Mouse (Mus musculus) liver, embryonic 13.5 days (tissue): ENCODE data around the gene Ampd3. TPM values are rescaled to one million over a fixed set of nuclear protein-coding genes. Genes with fewer than 3 reads are reported as not detected.

Experiments
- ATAC-seq: fragments of 200-750 bp; cut with Nextera tagmentation; 2 replicates; pipeline ENCODE4 v1.8.0; 2017; ENCODE audit warnings: low read depth, mild to moderate bottlenecking, moderate number of reproducible peaks, moderate library complexity
- DNase-seq: peaks from one replicate; pipeline ENCODE4 v3.0.0; 2022
- H3K27ac ChIP-seq: fragments of 300-500 bp; sonication (generic); 2 replicates; pipeline ENCODE4 v1.5.1; 2015; ENCODE audit warnings: moderate library complexity, mild to moderate bottlenecking, inconsistent platforms
- H3K27me3 ChIP-seq: fragments of 300-500 bp; sonication (generic); 2 replicates; pipeline ENCODE4 v1.6.1; 2015; ENCODE audit warnings: mild to moderate bottlenecking, inconsistent platforms
- H3K36me3 ChIP-seq: fragments of 300-500 bp; sonication (generic); 2 replicates; pipeline ENCODE4 v1.6.1; 2015; ENCODE audit warnings: mild to moderate bottlenecking, inconsistent platforms
- H3K4me1 ChIP-seq: fragments of 300-500 bp; sonication (generic); replicated peaks from 2 replicates; pipeline ENCODE4 v1.6.1; 2015; ENCODE audit warnings: inconsistent platforms
- H3K4me2 ChIP-seq: fragments of 300-500 bp; sonication (generic); 2 replicates; pipeline ENCODE4 v1.6.1; 2015; ENCODE audit warnings: inconsistent platforms, mild to moderate bottlenecking, moderate library complexity
- H3K4me3 ChIP-seq: fragments of 300-500 bp; sonication (generic); replicated peaks from 2 replicates; pipeline ENCODE4 v1.5.1; 2015; ENCODE audit warnings: mild to moderate bottlenecking, inconsistent platforms
- H3K9ac ChIP-seq: fragments of 300-500 bp; sonication (generic); 2 replicates; pipeline ENCODE4 v1.6.1; 2015; ENCODE audit warnings: mild to moderate bottlenecking, inconsistent platforms
- H3K9me3 ChIP-seq: fragments of 300-500 bp; sonication (generic); replicated peaks from 2 replicates; pipeline ENCODE4 v1.6.1; 2016; ENCODE audit warnings: inconsistent platforms
- WGBS: fragments of 180-500 bp; shearing (Covaris S2); methylation state at CpG from one replicate; pipeline ENCODE4 v1.1.7; 2015; ENCODE audit not compliant: insufficient replicate concordance; 5-methylcytosine and 5-hydroxymethylcytosine counted together
- polyA plus RNA-seq: library from polyadenylated mRNA; unstranded; fragments of >200 nt; fragmentation: Nextera tagmentation; extraction: Ambion mirVana; gene quantifications from 2 replicates; pipeline ENCODE4 v1.2.1, GENCODE M21; 2015

The Ampd3 gene
- polyA plus RNA-seq, 1 experiment from 2014 or later, result 26.2 TPM

DNA sequence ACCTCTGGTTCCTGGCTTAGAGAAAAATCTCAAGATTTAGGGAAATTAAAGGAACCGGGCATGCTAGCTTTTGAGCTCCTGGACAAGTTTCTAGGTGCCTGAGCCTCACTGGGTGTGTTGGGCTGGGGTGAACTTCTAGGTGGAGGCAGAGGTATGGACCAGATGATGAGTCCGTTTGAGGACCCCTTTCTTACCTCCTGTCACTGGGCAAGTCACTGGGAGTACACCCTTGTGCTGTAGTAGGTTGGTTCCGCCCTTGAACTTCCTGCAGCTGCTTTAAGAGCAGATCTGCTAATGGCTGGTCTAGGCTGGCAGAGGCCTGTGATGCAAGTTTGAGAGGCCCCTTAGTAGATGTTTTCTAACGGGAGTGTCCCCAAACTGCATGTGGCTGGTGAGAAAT is 1.1 kb downstream of the Ampd3 start:
- Histone ChIP-seq H3K27me3 (peaks cover 26% of the 10 kb centered on the region), H3K9ac (peak overlapping the region; percentile 81), H3K36me3 (no peaks in the 10 kb centered on the region), H3K4me2 (peak overlapping the region; percentile 98), H3K4me3 (peak overlapping the region; percentile 72), H3K9me3 (no peaks in the 10 kb centered on the region), H3K4me1 (peaks cover 66% of the 10 kb centered on the region), H3K27ac (peak overlapping the region; percentile 98)
- DNase-seq (no peak), ATAC-seq (no peak)
- WGBS, result 16% methylated on average over 4 of the region's 4 CpGs

DNA sequence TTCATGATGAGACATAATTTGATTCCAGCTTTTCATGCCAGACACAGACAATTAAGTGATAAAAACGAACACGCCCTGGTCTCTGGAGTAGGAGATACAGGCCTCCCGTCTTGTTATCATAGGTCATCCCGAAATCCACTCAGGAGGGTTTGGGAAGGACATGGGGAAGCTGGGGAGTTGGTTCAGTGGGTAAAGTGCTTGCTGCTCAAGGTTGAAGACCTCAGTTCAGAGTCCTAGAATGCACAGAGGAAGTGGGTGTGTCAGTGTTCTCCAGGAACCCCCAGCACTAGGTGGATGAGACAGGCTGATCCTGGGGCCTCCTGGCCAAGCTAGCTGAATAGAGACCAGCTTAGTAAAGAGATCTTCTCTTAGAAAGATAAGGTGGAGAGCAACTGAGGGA is 2.9 kb downstream of the Ampd3 start:
- Histone ChIP-seq H3K9ac (peak overlapping the region; percentile 81), H3K4me3 (no peak overlapping the region), H3K36me3 (no peaks in the 10 kb centered on the region), H3K27ac (peak overlapping the region; percentile 98), H3K9me3 (no peaks in the 10 kb centered on the region), H3K4me2 (peak overlapping the region; percentile 29), H3K4me1 (peaks cover 80% of the 10 kb centered on the region), H3K27me3 (peaks cover 19% of the 10 kb centered on the region)
- 35% methylated on average over 4 of the region's 4 CpGs for WGBS
- DNase-seq, result peak; percentile 32
- ATAC-seq, result peak; percentile 11

DNA sequence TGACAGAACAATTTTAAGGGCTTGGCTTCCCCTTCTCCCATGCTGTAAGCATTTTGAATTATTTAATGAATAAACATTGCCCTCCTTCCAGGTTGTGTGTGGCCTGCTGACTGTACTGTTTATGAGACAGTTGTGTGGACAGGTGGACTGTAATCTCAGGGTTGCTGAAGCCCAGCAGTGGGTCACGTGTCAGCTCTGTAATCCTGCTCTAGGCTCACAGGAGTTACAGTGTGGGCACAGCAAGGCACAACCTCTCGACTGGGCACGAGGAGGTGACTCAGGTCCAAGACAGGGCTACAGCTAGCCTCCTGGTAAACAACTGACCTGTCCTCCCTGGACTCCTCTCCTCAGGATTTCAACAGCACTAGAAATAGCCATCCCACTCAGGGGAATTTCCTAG is 4.3 kb downstream of the Ampd3 start:
- WGBS, result 73% methylated on average over 3 of the region's 3 CpGs
- peak overlapping the region; percentile 98 for H3K27ac ChIP-seq

DNA sequence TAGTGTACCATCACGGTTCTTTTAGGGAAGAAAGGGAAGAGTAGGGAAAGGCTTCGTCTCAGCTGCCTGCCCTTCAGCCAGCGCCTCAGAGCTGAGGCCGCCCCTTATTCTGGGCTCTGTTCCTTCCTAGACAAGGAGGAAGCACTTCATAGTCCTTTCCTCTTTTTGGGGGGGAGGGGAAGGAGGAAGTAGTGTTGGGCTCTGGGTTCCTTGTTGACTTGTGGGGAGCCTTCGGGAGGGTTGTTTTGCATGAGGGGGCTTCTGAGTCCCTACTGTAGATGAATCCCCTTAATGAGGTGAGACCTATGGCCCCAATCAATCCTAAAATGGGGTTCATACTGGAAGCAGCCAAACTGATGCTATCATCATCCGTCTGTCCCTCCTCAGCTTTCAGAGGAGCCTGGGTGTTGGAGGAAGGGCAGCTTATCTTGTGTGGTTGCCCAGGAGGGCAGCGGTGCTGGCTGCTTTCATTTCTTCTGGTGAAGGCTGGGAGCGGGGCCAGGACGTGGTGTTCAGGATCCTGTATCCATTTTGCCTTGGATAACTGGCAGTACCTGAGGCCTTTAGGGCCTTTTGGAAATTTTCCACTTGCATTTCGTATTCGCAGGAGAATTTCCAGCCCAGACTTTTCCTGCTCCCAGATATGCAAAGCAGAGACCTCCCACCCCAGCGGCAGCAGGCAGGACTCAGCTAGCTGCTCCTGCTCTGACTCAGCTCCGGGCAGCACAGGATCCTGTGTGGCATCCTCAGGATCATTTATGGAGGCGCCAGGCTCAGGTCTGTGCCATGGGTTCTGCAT is 5.4 kb downstream of the Ampd3 start:
- DNase-seq (peak; percentile 62), ATAC-seq (peak; percentile 66)
- H3K9ac ChIP-seq, result peak overlapping the region; percentile 89
- H3K9me3 ChIP-seq, result no peaks in the 10 kb centered on the region
- H3K4me3 ChIP-seq, result peak overlapping the region; percentile 73
- WGBS, result 5% methylated on average over 14 of the region's 14 CpGs
- peaks cover 11% of the 10 kb centered on the region for H3K27me3 ChIP-seq
- H3K27ac ChIP-seq, result peak overlapping the region; percentile 98
- peaks cover 11% of the 10 kb centered on the region for H3K36me3 ChIP-seq
- peaks cover 96% of the 10 kb centered on the region for H3K4me1 ChIP-seq
- H3K4me2 ChIP-seq, result peak overlapping the region; percentile 75

More for the DNA sequence above, 4.3 kb downstream of the Ampd3 start:
- ATAC-seq (no peak), DNase-seq (no peak)
- Histone ChIP-seq H3K9me3 (no peaks in the 10 kb centered on the region), H3K4me2 (no peak overlapping the region), H3K36me3 (peaks cover under 1% of the 10 kb centered on the region; the same call in 1 of the 2 replicates), H3K27me3 (peaks cover 19% of the 10 kb centered on the region), H3K4me3 (no peak overlapping the region), H3K4me1 (peaks cover 94% of the 10 kb centered on the region), H3K9ac (peak overlapping the region; percentile 89)

DNA sequence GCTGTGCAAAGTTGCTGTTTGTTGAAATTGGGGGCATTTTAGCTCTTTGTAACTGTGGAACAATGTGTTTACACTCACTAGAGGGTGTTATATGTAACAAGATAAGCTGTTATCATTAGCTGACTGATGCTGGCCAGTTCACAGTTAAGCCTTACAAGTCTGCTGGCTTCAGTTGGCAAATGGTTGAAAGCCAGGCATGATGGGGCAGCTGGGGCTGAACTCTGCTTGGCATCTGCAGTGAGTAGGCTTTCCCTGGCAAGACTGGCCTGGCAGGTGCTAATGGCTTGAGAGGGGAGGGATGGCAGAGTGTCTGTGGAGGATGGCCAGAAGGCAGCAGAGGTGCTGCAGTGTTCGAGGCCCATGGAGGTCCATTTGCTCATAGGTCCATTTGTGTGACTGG is 6.1 kb downstream of the Ampd3 start:
- Histone ChIP-seq H3K9me3 (no peaks in the 10 kb centered on the region), H3K4me2 (peak overlapping the region; percentile 75), H3K27ac (peak overlapping the region; percentile 98), H3K4me1 (peaks cover 96% of the 10 kb centered on the region), H3K36me3 (peaks cover 15% of the 10 kb centered on the region), H3K27me3 (peaks cover 4% of the 10 kb centered on the region), H3K4me3 (peak overlapping the region; percentile 73), H3K9ac (peak overlapping the region; percentile 89)
- peak; percentile 47 for DNase-seq
- ATAC-seq, result peak; percentile 22
- 35% methylated on average over 1 of the region's 1 CpGs for WGBS

DNA sequence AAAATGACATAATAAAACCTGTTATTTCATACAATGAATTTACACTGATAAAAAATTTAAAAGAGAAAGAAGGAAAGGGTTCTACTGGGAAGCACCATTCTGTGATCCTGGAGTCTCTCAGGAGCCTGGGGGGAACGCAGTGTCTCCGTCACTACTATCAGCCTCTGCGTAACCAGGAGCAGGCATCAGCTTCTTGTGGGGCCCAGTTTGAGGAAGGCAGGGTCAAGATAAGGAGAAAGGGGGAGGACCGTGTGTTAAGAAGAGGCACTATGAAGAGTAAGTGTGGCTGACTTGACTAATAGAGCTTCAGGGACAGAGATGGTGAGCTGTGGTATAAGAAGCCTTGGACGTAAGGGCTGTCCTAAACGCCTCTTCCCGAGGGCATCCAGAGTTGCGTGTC is 6.7 kb downstream of the Ampd3 start:
- WGBS, result 16% methylated on average over 8 of the region's 8 CpGs
- no peaks in the 10 kb centered on the region for H3K9me3 ChIP-seq
- H3K9ac ChIP-seq, result peak overlapping the region; percentile 89
- ATAC-seq (peak; percentile 86), DNase-seq (peak; percentile 81)
- H3K36me3 ChIP-seq, result peaks cover 21% of the 10 kb centered on the region
- H3K27me3 ChIP-seq, result no peaks in the 10 kb centered on the region
- H3K4me2 ChIP-seq, result peak overlapping the region; percentile 75
- peak overlapping the region; percentile 73 for H3K4me3 ChIP-seq
- peak overlapping the region; percentile 98 for H3K27ac ChIP-seq
- H3K4me1 ChIP-seq, result peaks cover 96% of the 10 kb centered on the region

DNA sequence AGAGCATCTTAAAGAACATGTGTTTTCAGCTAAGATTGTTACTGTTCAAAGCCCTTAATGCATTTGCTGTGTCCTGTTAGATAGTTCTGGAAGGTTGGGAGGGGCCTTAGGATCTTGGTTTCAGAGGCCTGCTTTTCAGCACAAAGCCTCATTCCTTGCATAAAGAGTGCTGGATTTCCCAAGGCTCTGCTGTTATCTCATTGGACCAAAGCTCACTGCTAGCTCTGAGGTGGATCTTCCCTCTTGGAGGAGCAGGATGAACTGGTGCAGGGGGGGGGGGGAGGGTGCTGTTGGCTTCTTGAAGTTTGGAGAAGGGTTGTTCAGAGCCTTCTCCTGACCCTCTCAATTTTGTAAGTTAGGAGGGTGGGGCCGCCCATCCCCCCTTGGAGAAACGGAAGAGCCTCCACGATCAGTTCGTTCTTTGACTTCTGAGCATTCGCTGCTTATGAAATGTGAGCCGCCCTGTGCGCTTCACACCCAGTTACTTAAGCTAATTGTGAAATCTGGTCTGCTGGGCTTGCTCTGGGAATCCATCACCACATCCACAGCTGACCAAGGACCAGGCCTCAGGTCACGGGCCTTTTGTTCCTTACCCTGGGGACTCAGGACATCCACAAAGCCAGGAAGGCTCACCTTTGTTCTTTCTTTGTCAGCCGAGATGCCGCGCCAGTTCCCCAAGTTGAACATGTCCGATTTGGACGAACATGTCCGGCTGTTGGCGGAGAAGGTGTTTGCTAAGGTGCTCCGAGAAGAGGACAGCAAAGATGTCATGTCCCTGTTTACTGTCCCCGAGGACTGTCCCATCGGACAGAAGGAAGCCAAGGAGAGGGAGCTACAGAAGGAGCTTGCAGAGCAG is 9.4 kb downstream of the Ampd3 start:
- ATAC-seq (no peak), DNase-seq (no peak)
- H3K4me3 ChIP-seq, result peak overlapping the region; percentile 25; the same call in 1 of the 2 replicates
- peaks cover 37% of the 10 kb centered on the region for H3K36me3 ChIP-seq
- peaks cover 96% of the 10 kb centered on the region for H3K4me1 ChIP-seq
- H3K9me3 ChIP-seq, result no peaks in the 10 kb centered on the region
- H3K27me3 ChIP-seq, result no peaks in the 10 kb centered on the region
- H3K27ac ChIP-seq, result peak overlapping the region; percentile 98
- peak overlapping the region; percentile 75 for H3K4me2 ChIP-seq
- H3K9ac ChIP-seq, result peak overlapping the region; percentile 89
- 83% methylated on average over 18 of the region's 18 CpGs for WGBS

DNA sequence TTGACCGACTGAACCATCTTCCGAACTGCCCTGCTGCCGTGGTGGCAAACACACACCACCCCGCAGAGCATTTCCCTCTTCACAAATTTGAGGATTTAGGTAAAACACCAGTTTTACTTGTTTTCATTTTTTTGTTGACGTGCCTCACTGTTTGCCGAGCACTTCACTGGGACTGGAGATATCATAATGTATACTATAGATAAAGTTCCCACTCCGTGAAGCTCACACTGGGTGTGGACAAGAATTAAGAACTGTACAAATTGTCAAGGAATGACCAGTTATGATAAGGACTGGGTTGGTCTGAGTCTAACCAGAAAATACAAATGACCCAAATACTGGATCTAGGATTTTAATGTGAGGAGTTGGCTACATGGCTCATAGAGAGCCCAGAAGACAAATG is 10.9 kb downstream of the Ampd3 start:
- peak overlapping the region; percentile 98 for H3K27ac ChIP-seq
- H3K4me3 ChIP-seq, result peak overlapping the region; percentile 25
- peak; percentile 63 for ATAC-seq

DNA sequence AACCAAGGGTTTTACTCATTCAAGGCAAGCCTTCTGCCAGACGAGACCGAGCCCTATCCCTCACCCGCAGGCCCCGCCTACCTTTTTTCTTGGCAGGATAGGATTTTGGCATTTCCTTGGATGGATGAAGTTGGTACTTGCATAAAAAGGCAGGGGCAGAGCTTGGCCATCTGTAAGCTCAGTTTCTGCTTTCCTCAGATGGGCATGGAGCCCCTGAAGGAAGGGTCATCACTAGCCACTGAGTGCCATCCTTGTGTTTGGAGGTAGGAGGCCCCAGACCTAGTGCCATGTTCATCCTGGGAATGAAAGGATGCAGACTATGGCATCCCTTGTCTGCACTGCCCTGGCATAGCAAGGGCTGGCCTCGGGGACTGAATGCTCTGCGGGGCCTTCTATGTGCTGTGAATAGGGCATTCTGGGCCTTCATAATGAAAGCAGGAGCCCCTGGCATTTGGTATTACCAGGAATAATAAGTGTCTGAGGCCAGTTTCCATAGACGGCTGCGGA is 11.7 kb downstream of the Ampd3 start:
- Histone ChIP-seq H3K27me3 (no peaks in the 10 kb centered on the region), H3K4me1 (peaks cover 90% of the 10 kb centered on the region), H3K36me3 (peaks cover 55% of the 10 kb centered on the region), H3K4me2 (peak overlapping the region; percentile 75), H3K4me3 (0 out of 2 replicates have a peak overlapping the region, but pooled peaks have one; percentile 2), H3K9ac (peak overlapping the region; percentile 89), H3K9me3 (no peaks in the 10 kb centered on the region), H3K27ac (peak overlapping the region; percentile 98)
- WGBS, result 83% methylated on average over 8 of the region's 8 CpGs
- DNase-seq (no peak), ATAC-seq (no peak)

More for the DNA sequence above, 10.9 kb downstream of the Ampd3 start:
- peak; percentile 34 for DNase-seq
- no peaks in the 10 kb centered on the region for H3K9me3 ChIP-seq
- 42% methylated on average over 7 of the region's 7 CpGs for WGBS
- H3K36me3 ChIP-seq, result peaks cover 49% of the 10 kb centered on the region
- H3K4me2 ChIP-seq, result peak overlapping the region; percentile 75
- H3K9ac ChIP-seq, result peak overlapping the region; percentile 89
- no peaks in the 10 kb centered on the region for H3K27me3 ChIP-seq
- peaks cover 92% of the 10 kb centered on the region for H3K4me1 ChIP-seq

DNA sequence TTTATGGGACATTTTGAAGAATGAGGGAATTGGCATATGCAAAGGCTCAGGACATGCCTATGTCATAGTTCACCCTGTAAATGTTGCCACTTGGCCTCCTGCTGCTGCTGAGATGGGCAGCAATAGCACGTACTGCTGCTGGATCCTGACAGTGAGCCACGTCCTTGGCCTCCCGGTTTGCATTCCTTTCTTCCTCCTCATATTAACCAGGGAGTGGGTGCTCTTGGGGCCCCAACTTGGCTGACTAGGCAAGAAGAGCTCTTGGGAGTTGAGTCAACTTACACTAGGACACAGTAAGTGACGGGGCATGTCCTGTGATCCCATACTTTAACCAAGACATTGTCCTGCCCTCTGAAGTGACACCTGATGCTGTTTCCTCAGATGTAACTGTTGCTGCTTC is 12.5 kb downstream of the Ampd3 start:
- Histone ChIP-seq H3K36me3 (peaks cover 62% of the 10 kb centered on the region), H3K9me3 (no peaks in the 10 kb centered on the region), H3K4me1 (peaks cover 90% of the 10 kb centered on the region), H3K9ac (peak overlapping the region; percentile 89), H3K4me2 (peak overlapping the region; percentile 75), H3K27ac (peak overlapping the region; percentile 98), H3K27me3 (no peaks in the 10 kb centered on the region), H3K4me3 (peak overlapping the region; percentile 36; the same call in 1 of the 2 replicates)
- DNase-seq (no peak), ATAC-seq (no peak)
- WGBS, result 90% methylated on average over 4 of the region's 4 CpGs

DNA sequence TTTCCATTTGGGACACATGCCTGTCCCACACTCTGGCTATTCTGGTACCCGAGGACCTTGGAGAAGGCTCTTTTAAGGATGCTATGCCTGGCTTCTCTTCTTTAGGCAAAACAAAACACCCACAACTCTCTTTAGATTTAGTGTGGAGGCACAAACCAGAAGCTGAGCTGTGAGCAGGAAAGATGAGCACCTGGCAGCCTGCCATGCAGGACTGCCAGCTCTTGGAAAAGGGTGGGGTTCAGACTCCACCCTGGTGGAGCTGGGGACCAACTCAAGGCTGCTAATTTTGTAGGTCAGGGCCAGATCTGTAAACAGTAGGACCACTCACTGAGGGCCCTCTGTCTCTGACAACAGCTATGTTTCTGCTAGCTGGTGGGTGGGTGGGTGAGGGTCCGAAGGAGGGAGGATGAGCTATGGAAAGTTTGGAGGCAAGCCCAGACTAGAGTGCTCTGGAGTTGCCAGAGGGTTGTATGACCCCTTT is 13.3 kb downstream of the Ampd3 start:
- peak overlapping the region; percentile 98 for H3K27ac ChIP-seq
- H3K27me3 ChIP-seq, result no peaks in the 10 kb centered on the region
- H3K9me3 ChIP-seq, result no peaks in the 10 kb centered on the region
- peak overlapping the region; percentile 75 for H3K4me2 ChIP-seq
- WGBS, result 61% methylated on average over 2 of the region's 2 CpGs
- H3K9ac ChIP-seq, result peak overlapping the region; percentile 89
- H3K36me3 ChIP-seq, result peaks cover 70% of the 10 kb centered on the region
- DNase-seq (peak; percentile 64), ATAC-seq (peak; percentile 85)
- peaks cover 90% of the 10 kb centered on the region for H3K4me1 ChIP-seq
- peak overlapping the region; percentile 36 for H3K4me3 ChIP-seq
